Mouse (Mus musculus) stomach, embryonic 15.5 days (tissue): ENCODE results near the gene Anp32a. TPM values are rescaled to one million over a fixed set of nuclear protein-coding genes. Genes with fewer than 3 reads are reported as not detected.

Source experiments
- ATAC-seq: fragments of 200-750 bp; cut with Nextera tagmentation; 2 replicates; pipeline ENCODE4 v1.8.0; 2017; ENCODE audit warnings: low read depth, moderate number of reproducible peaks, moderate TSS enrichment; ENCODE audit not compliant: insufficient read depth, low FRiP score
- H3K27ac ChIP-seq: fragments of 300-500 bp; sonication (generic); 2 replicates; pipeline ENCODE4 v1.5.1; 2015; ENCODE audit warnings: mild to moderate bottlenecking, inconsistent platforms
- H3K27me3 ChIP-seq: fragments of 300-500 bp; sonication (generic); replicated peaks from 2 replicates; pipeline ENCODE4 v1.6.1; 2015; ENCODE audit warnings: inconsistent platforms
- H3K36me3 ChIP-seq: fragments of 300-500 bp; sonication (generic); 2 replicates; pipeline ENCODE4 v1.6.1; 2015; ENCODE audit warnings: inconsistent platforms
- H3K4me1 ChIP-seq: fragments of 300-500 bp; sonication (generic); 2 replicates; pipeline ENCODE4 v1.6.1; 2015; ENCODE audit warnings: inconsistent platforms
- H3K4me2 ChIP-seq: fragments of 300-500 bp; sonication (generic); 2 replicates; pipeline ENCODE4 v1.6.1; 2015; ENCODE audit warnings: mild to moderate bottlenecking, inconsistent platforms
- H3K4me3 ChIP-seq: fragments of 300-500 bp; sonication (generic); replicated peaks from 2 replicates; pipeline ENCODE4 v1.5.1; 2015; ENCODE audit warnings: inconsistent platforms
- H3K9ac ChIP-seq: fragments of 300-500 bp; sonication (generic); 2 replicates; pipeline ENCODE4 v1.6.1; 2015; ENCODE audit warnings: inconsistent platforms
- H3K9me3 ChIP-seq: fragments of 300-500 bp; sonication (generic); 2 replicates; pipeline ENCODE4 v1.6.1; 2016; ENCODE audit warnings: inconsistent platforms
- WGBS: fragments of 180-500 bp; shearing (Covaris S2); methylation state at CpG from one replicate; pipeline ENCODE4 v1.1.7; 2015; 5-methylcytosine and 5-hydroxymethylcytosine counted together
- polyA plus RNA-seq: library from polyadenylated mRNA; unstranded; fragments of >200 nt; fragmentation: Nextera tagmentation; extraction: Ambion mirVana; gene quantifications from 2 replicates; pipeline ENCODE4 v1.2.1, GENCODE M21; 2015

The Anp32a gene
- polyA plus RNA-seq, 1 experiment from 2014 or later, result 163 TPM

GRCm38 (mm10) chr9:62363619-62364018 is 22.5 kb downstream of the Anp32a start:
- Histone ChIP-seq H3K27ac (peak overlapping the region; percentile 68; the same call in 1 of the 2 replicates), H3K27me3 (no peaks in the 10 kb centered on the region), H3K9ac (0 out of 2 replicates have a peak overlapping the region, but pooled peaks have one; percentile 4), H3K36me3 (no peaks in the 10 kb centered on the region), H3K9me3 (no peaks in the 10 kb centered on the region), H3K4me3 (peak overlapping the region; percentile 31), H3K4me1 (peaks cover 82% of the 10 kb centered on the region), H3K4me2 (peak overlapping the region; percentile 59)
- peak; percentile 88 for ATAC-seq
- 2% methylated on average over 24 of the region's 24 CpGs for WGBS

- no peak overlapping the region for H3K9ac ChIP-seq
- no peak for ATAC-seq
Measured at GRCm38 (mm10) chr9:62364216-62364615, 23.1 kb downstream of the Anp32a start.

DNA sequence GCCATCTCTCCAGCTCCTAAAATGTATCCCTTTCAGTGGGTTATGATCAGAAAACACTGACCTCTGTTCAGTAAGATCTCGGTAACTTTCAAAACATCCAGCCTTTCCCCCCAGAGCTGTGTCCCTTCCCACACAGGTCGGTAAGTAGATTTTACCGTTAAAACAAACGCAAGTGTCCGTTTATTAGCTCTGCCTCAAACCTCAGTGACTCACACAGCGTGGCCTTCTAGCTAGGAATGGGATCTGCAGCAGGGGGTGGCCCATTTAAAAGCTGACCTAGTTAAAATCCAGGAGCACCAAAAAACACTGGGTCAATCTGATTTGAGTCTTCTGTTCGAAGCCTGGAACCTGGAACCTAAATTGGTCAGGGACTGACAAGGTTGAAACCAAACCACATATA is 23.7 kb downstream of the Anp32a start:
- Histone ChIP-seq H3K4me2 (no peak overlapping the region), H3K27ac (no peak overlapping the region), H3K9ac (no peak overlapping the region), H3K4me1 (peaks cover 93% of the 10 kb centered on the region), H3K9me3 (no peaks in the 10 kb centered on the region), H3K27me3 (no peaks in the 10 kb centered on the region), H3K4me3 (no peak overlapping the region), H3K36me3 (no peaks in the 10 kb centered on the region)
- WGBS, result 46% methylated on average over 7 of the region's 7 CpGs
- no peak for ATAC-seq

More at GRCm38 (mm10) chr9:62364216-62364615, 23.1 kb downstream of the Anp32a start:
- Histone ChIP-seq H3K4me3 (no peak overlapping the region; the same call in 1 of the 2 replicates), H3K9me3 (no peaks in the 10 kb centered on the region), H3K4me1 (peaks cover 88% of the 10 kb centered on the region), H3K36me3 (no peaks in the 10 kb centered on the region), H3K27me3 (no peaks in the 10 kb centered on the region), H3K4me2 (peak overlapping the region; percentile 59), H3K27ac (peak overlapping the region; percentile 68; the same call in 1 of the 2 replicates)
- 27% methylated on average over 4 of the region's 6 CpGs for WGBS

- Histone ChIP-seq H3K4me1 (peaks cover 93% of the 10 kb centered on the region), H3K9ac (no peak overlapping the region), H3K27ac (peak overlapping the region; percentile 14; the same call in 1 of the 2 replicates), H3K4me2 (no peak overlapping the region), H3K27me3 (no peaks in the 10 kb centered on the region), H3K9me3 (no peaks in the 10 kb centered on the region), H3K36me3 (no peaks in the 10 kb centered on the region), H3K4me3 (no peak overlapping the region)
- ATAC-seq, result no peak
- 71% methylated on average over 8 of the region's 8 CpGs for WGBS
Measured at GRCm38 (mm10) chr9:62365326-62366080, 24.4 kb downstream of the Anp32a start.

DNA sequence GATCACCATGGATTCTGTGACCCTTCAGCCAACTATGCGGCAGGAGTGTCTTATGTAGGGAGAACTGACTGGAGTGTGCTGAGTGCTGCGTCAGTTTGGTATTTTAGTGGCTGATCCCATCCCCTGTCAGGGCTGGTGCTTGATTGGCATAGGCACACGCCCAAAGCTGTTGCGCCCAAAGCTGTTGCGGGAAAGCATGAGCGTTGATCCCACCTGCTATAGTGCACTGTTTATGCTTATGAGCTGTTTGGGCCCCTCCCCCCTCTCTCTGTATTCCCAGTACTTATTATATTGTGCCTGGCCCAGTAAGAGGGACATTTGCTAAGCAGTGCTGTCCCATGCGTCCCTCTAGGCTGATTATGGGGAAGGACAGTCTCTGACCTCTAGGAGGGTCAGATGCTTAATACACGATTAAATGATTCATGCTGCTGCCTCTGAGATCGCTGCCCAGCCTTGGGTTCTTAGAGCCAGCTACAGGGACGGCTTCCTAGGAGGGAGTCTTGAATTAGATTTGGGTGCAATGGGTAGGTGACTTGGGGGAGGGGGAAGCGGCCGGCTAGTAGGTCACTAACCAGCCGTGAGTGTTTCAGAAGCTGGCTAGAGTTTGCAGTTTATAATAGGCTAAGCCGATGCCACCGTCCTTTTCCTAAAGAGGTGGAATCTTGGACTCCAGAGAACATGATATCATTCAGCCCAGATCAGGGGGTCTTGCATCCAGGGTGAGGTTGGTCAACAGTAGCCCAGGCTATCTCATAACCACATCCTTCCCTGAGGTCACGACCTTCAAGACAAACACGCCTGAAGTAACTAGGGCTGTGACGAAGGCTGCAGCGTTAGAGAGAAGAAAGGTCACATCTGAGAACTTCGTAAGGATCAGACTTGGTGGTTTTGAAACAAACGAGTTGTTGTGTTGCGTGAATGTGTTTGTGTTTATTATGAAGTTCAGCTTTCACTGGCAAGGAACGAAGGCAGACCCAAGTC is 25.7 kb downstream of the Anp32a start:
- peaks cover 91% of the 10 kb centered on the region for H3K4me1 ChIP-seq
- H3K4me2 ChIP-seq, result no peak overlapping the region
- H3K27me3 ChIP-seq, result no peaks in the 10 kb centered on the region
- H3K36me3 ChIP-seq, result no peaks in the 10 kb centered on the region
- 52% methylated on average over 23 of the region's 23 CpGs for WGBS
- no peaks in the 10 kb centered on the region for H3K9me3 ChIP-seq
- no peak overlapping the region; the same call in 1 of the 2 replicates for H3K9ac ChIP-seq
- H3K27ac ChIP-seq, result 0 out of 2 replicates have a peak overlapping the region, but pooled peaks have one; percentile 49
- no peak overlapping the region for H3K4me3 ChIP-seq
- ATAC-seq, result no peak

- peak overlapping the region; percentile 49; the same call in 1 of the 2 replicates for H3K27ac ChIP-seq
- no peak overlapping the region; the same call in 1 of the 2 replicates for H3K9ac ChIP-seq
- H3K4me1 ChIP-seq, result peaks cover 89% of the 10 kb centered on the region
- no peak overlapping the region for H3K4me2 ChIP-seq
- WGBS, result 38% methylated on average over 10 of the region's 10 CpGs
- no peak for ATAC-seq
- H3K27me3 ChIP-seq, result no peaks in the 10 kb centered on the region
- no peaks in the 10 kb centered on the region for H3K9me3 ChIP-seq
- H3K4me3 ChIP-seq, result no peak overlapping the region
- no peaks in the 10 kb centered on the region for H3K36me3 ChIP-seq
Measured at GRCm38 (mm10) chr9:62367510-62368071, 26.5 kb downstream of the Anp32a start.

- H3K9me3 ChIP-seq, result no peaks in the 10 kb centered on the region
- no peak overlapping the region for H3K9ac ChIP-seq
- no peaks in the 10 kb centered on the region for H3K27me3 ChIP-seq
- no peak for ATAC-seq
- H3K36me3 ChIP-seq, result peaks cover under 1% of the 10 kb centered on the region; the same call in 1 of the 2 replicates
- H3K4me3 ChIP-seq, result no peak overlapping the region
- no peak overlapping the region for H3K4me2 ChIP-seq
- peaks cover 89% of the 10 kb centered on the region for H3K4me1 ChIP-seq
- H3K27ac ChIP-seq, result no peak overlapping the region; the same call in 1 of the 2 replicates
- 64% methylated on average over 6 of the region's 6 CpGs for whole genome bisulfite sequencing
Measured at GRCm38 (mm10) chr9:62368256-62368905, 27.3 kb downstream of the Anp32a start.

DNA sequence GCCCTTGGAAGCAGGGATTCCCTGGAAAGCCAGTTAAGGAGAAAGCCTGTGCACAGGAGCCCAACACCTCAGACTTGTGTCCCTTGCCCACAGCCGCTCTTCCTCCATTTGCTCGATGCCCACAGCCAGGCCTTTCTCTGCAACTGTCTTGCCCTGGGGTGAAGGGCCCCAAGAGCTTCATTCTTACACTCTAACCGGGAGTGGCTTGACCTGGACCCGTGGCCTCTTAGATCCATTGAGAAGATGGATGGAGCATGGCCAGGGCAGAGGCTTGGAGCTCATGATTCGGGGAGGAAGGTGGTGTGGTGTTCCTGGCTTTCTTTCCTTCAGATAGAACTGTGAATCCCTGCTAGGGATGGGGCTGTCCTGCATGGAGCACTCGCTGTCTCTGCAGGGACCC is 28.1 kb downstream of the Anp32a start:
- ATAC-seq, result no peak
- no peak overlapping the region for H3K4me2 ChIP-seq
- WGBS, result 61% methylated on average over 6 of the region's 6 CpGs
- peaks cover 8% of the 10 kb centered on the region for H3K36me3 ChIP-seq
- peaks cover 87% of the 10 kb centered on the region for H3K4me1 ChIP-seq
- H3K9me3 ChIP-seq, result no peaks in the 10 kb centered on the region
- H3K27me3 ChIP-seq, result no peaks in the 10 kb centered on the region
- no peak overlapping the region for H3K27ac ChIP-seq
- H3K9ac ChIP-seq, result no peak overlapping the region
- H3K4me3 ChIP-seq, result no peak overlapping the region

GRCm38 (mm10) chr9:62370186-62370585 is 29.1 kb downstream of the Anp32a start:
- WGBS, result 60% methylated on average over 9 of the region's 9 CpGs
- Histone ChIP-seq H3K4me1 (peaks cover 85% of the 10 kb centered on the region), H3K36me3 (peaks cover 14% of the 10 kb centered on the region)

GRCm38 (mm10) chr9:62370648-62371280 is 29.7 kb downstream of the Anp32a start:
- no peak; the same call in 1 of the 2 replicates for ATAC-seq
- H3K9ac ChIP-seq, result no peak overlapping the region
- peaks cover 20% of the 10 kb centered on the region for H3K36me3 ChIP-seq
- WGBS, result 65% methylated on average over 6 of the region's 6 CpGs
- H3K4me3 ChIP-seq, result no peak overlapping the region
- H3K4me1 ChIP-seq, result peaks cover 82% of the 10 kb centered on the region
- H3K4me2 ChIP-seq, result no peak overlapping the region
- no peaks in the 10 kb centered on the region for H3K27me3 ChIP-seq
- H3K27ac ChIP-seq, result no peak overlapping the region
- H3K9me3 ChIP-seq, result no peaks in the 10 kb centered on the region

More at GRCm38 (mm10) chr9:62370186-62370585, 29.1 kb downstream of the Anp32a start:
- H3K9me3 ChIP-seq, result no peaks in the 10 kb centered on the region
- no peak overlapping the region for H3K4me3 ChIP-seq
- no peaks in the 10 kb centered on the region for H3K27me3 ChIP-seq
- no peak for ATAC-seq
- no peak overlapping the region for H3K9ac ChIP-seq
- no peak overlapping the region for H3K27ac ChIP-seq
- no peak overlapping the region for H3K4me2 ChIP-seq
